Mouse (Mus musculus) liver, embryonic 14.5 days (tissue): ENCODE results near the gene Cpne5.
"Not testable (repeated sequence)": the region's sequence is repeated elsewhere in the genome, so short reads cannot be mapped to it uniquely, and the experiment has no call there.

Experiments used
- CTCF ChIP-seq: IDR thresholded peaks from 2 replicates; pipeline ENCODE4 v1.5.1; 2016; ENCODE audit warnings: antibody characterized with exemption, low read depth, control low read depth
- EP300 ChIP-seq: IDR thresholded peaks from 2 replicates; pipeline ENCODE4 v1.6.1; 2016; ENCODE audit warnings: antibody characterized with exemption, low read depth

DNA sequence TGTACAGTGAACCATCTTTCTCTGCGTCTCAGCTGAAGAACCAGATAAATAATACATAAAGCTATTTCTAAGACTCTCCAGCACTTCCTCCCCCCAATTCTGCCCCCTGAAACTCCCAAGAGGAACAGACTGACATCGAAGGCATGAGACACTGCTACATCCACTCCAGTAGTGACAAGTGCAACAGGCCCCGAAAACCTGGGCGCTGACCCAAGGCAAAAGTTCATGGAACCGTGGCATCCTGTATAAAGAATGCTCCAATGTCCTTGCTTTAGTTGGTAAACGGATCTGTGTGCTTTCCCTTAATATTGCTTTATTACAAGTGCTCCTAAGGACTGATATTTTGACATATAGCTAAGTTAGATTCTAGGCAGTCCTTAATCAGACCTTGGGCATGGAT lies 16.8 kb upstream of the Cpne5 start:
- TF ChIP-seq CTCF, EP300: not testable (repeated sequence)
